Mouse (Mus musculus): ENCODE measurements around the gene Hsd17b3. TPM values are rescaled to one million over a fixed set of nuclear protein-coding genes. Genes with fewer than 3 reads are reported as not detected.
A peak's percentile ranks its signal among the peaks of the same experiment; 100 is the strongest.

The Hsd17b3 gene
- not detected in 2 replicates for polyA plus RNA-seq (2015; fragmentation: Nextera tagmentation; extraction: Ambion mirVana)

DNA sequence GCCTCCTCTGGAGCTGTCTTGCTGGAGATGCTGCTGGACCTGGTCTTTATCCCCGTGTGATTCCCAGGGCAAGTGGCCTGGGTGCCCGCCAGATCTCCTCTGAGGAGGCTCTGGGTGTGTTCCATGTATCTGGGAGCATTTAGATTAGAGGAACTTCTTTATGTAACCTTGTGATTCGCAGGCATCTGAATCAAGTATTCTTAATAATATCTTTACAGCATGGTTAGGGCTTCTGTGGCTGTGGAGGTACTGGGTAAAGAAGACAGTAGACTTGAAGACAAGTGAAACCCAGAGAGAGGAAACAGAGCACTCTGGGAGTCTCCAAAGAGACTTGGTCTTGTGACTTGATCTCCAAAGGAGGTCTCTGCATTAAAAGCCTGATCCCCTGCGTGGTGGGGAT lies at the start of gene Hsd17b3:
Gene Hsd17b3 (minus strand): TSS at position 101 of the 400 bp plus-strand sequence.
- no peak for ATAC-seq (ENCODE audit: insufficient number of reproducible peaks, insufficient read depth, low FRiP score, low TSS enrichment, low read depth)
- peaks cover 8% of the 10 kb centered on the region for H3K4me1 ChIP-seq
- no peaks in the 10 kb centered on the region for H3K27me3 ChIP-seq
- no peak within 1 kb of the TSS for H3K4me3 ChIP-seq
- no peak within 1 kb of the TSS for H3K4me2 ChIP-seq
- 81% methylated on average over 4 of the region's 4 CpGs for WGBS
- H3K27ac ChIP-seq: no peak within 1 kb of the TSS
- no peaks in the 10 kb centered on the region for H3K9me3 ChIP-seq
- H3K36me3 ChIP-seq: no peaks in the 10 kb centered on the region
- no peak within 1 kb of the TSS for H3K9ac ChIP-seq

DNA sequence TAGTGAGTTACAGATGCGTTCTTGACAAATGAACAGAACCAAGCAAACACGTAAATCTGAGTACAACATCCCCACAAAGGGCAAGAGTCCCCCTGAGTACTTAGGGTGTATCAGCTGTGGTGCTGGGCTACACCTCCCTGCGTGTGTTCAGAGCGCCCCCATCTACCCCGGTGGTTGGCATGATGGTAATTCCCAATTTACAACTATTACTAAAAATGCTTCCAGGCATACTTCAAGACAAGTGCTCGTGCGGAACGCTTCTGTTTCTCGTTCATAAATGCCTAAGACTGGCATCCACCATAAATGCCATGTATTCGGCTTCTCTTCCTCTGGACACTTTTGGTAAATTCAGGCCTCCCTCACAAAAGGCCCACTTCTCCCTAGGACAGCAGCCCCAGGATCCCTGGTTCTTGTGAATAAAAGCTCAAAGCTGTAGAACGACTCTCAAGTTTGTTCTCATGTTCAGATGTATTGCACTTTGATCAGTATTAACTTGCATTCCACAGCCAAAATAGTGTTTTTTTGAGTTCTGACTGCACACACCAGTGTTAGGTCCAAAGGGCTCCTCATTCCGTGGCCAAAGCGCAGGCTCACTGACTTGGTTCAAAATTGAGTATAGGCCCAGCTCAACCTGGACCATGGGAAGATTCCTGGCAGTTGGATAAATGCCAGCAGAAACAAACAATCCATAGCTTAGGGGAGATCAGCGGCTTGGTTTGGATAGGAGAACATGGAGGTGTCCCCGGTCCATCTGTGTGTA lies 40.8 kb upstream of the Hsd17b3 start:
- no peaks in the 10 kb centered on the region for H3K9me3 ChIP-seq
- no peaks in the 10 kb centered on the region for H3K27me3 ChIP-seq
- H3K4me3 ChIP-seq: peak overlapping the region; percentile 59
- peaks cover 13% of the 10 kb centered on the region; the same call in 1 of the 2 replicates for H3K4me1 ChIP-seq
- H3K4me2 ChIP-seq: peak overlapping the region; percentile 83
- H3K9ac ChIP-seq: peak overlapping the region; percentile 78
- H3K27ac ChIP-seq: 0 out of 2 replicates have a peak overlapping the region, but pooled peaks have one; percentile 69
- ATAC-seq (ENCODE audit: insufficient number of reproducible peaks, insufficient read depth, low FRiP score, low TSS enrichment, low read depth): no peak
- 31% methylated on average over 15 of the region's 15 CpGs for WGBS
- H3K36me3 ChIP-seq: peaks cover 11% of the 10 kb centered on the region

DNA sequence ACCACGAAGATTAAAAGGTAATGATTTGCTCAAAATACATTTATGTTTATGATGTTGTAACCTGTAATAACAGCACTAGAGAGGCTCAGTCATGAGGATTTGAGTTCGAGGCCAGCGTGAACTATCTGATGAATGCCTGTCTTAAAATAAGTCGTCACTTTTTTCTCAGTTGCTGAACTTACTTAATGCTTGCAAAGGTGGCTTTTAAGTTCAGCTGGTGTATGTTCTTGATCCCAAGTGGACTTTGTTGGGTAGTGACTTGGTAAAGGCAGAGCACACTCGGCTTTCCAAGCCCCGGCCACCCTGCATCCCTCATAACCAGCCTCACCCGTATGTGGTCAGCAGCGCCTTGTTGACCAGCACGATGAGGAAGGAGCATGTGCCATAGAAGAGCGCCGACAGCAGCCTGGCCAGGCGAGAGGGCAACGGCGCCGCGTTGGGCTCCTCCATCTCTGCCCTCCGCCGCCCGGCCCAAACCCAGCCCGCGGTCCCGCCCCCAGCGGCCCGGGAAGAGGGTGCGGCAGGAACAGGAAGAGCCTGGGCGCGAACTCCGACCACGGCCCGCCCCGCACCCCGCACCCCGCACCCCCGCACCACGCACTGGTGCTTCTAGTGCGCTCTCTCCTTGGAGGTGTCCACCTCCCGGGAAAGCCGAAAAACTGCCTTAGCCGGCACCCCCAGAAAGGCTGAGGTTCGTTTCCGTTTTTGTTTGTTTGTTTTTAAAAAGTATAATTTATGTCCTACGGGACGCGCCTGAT lies 40.0 kb upstream of the Hsd17b3 start, which contains the start of gene Slc35d2:
Gene Slc35d2 (minus strand): TSS at position 511 of the 758 bp plus-strand sequence.
- Histone ChIP-seq H3K4me1 (peaks cover 13% of the 10 kb centered on the region; the same call in 1 of the 2 replicates), H3K4me2 (peak within 1 kb of the TSS; percentile 83), H3K4me3 (peak within 1 kb of the TSS; percentile 59), H3K27ac (peak within 1 kb of the TSS; percentile 69), H3K9ac (peak within 1 kb of the TSS; percentile 78), H3K36me3 (peaks cover 4% of the 10 kb centered on the region; the same call in 1 of the 2 replicates), H3K9me3 (no peaks in the 10 kb centered on the region), H3K27me3 (no peaks in the 10 kb centered on the region)
- WGBS: 6% methylated on average over 44 of the region's 44 CpGs
- peak; percentile 70 for ATAC-seq (ENCODE audit: insufficient number of reproducible peaks, insufficient read depth, low FRiP score, low TSS enrichment, low read depth)

DNA sequence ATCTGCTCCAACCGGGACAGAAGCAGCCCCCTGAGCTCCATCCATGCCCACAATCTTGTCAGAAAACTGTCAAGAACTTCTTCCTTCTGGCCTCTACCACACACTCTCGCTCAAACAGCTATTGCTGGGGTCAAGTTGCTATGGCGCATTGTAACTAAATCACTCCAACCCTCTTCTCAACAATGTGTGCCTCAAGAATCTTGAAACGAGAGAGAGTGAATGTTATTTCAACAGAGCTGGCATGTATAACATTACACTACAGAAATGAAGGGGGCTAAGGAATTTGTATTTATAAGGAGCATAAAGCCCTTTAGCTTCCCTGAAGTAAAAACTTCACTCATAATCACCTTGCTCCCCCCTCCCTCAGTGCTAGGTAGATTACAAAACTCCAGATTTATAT lies 37.3 kb upstream of the Hsd17b3 start:
- WGBS: 53% methylated on average over 4 of the region's 4 CpGs
- no peak overlapping the region for H3K4me3 ChIP-seq
- H3K27ac ChIP-seq: no peak overlapping the region
- H3K36me3 ChIP-seq: no peaks in the 10 kb centered on the region
- H3K4me2 ChIP-seq: no peak overlapping the region
- ATAC-seq (ENCODE audit: insufficient number of reproducible peaks, insufficient read depth, low FRiP score, low TSS enrichment, low read depth): no peak
- H3K27me3 ChIP-seq: no peaks in the 10 kb centered on the region
- H3K9ac ChIP-seq: no peak overlapping the region
- peaks cover 13% of the 10 kb centered on the region; the same call in 1 of the 2 replicates for H3K4me1 ChIP-seq
- peaks cover 7% of the 10 kb centered on the region; the same call in 1 of the 2 replicates for H3K9me3 ChIP-seq

DNA sequence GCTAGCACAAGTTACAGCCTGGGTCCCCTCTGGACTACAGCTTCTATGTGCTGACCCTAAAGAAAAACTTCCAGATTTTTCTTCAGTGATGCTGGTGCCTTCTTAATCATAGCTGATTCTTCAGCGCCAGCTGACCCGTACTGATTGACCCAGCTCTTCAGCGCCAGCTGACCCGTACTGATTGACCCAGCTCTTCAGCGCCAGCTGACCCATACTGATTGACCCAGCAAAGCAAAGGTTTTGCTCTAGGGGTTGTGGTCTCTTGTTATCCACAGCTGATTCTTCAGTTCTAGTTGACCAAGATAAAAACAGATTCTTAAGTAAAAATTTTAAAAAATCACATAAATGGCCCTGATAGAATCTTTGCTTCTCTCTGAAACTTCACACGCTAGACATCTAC lies 35.9 kb upstream of the Hsd17b3 start:
- WGBS: 92% methylated on average over 6 of the region's 6 CpGs
- no peak for ATAC-seq (ENCODE audit: insufficient number of reproducible peaks, insufficient read depth, low FRiP score, low TSS enrichment, low read depth)
- no peaks in the 10 kb centered on the region for H3K27me3 ChIP-seq

DNA sequence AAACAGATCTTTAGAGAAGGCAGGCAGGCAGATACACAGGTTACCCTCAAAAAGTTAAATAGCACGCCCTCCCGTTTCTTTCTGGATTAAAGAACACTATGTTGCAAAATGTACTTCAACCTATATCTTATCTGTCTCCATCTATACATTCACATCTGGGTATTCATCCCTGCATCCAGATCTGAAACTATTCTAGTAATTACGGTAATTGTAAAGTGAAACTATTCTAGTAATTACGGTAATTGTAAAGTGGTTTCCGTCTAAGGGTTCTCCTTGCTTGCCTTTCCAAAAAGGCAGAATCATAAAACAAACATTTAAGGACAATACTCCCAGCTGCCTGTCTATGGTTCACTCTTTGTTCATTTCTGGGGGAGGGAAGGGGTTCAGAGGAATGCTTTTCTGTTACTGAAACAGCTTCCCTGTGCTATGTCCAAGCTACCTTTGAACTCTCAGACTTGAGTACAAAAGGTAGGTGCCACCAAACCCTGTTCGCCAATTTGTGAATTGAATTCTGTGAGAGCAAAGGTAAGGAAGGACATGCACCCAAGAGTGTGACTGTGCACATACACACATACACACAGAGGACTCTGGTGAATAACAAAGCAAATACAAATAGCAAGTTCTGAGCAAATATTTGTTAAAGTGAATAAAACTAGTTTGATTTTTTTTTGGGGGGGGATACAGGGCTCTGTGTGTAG lies 34.6 kb upstream of the Hsd17b3 start:
- no peaks in the 10 kb centered on the region for H3K27me3 ChIP-seq
- no peak overlapping the region for H3K4me2 ChIP-seq
- ATAC-seq (ENCODE audit: insufficient number of reproducible peaks, insufficient read depth, low FRiP score, low TSS enrichment, low read depth): no peak
- 31% methylated on average over 6 of the region's 6 CpGs for WGBS
- H3K27ac ChIP-seq: no peak overlapping the region
- H3K4me3 ChIP-seq: no peak overlapping the region
- H3K4me1 ChIP-seq: peaks cover 9% of the 10 kb centered on the region; the same call in 1 of the 2 replicates
- peaks cover 7% of the 10 kb centered on the region; the same call in 1 of the 2 replicates for H3K9me3 ChIP-seq
- H3K36me3 ChIP-seq: no peaks in the 10 kb centered on the region
- H3K9ac ChIP-seq: no peak overlapping the region

More for the DNA sequence above, 35.9 kb upstream of the Hsd17b3 start:
- no peak overlapping the region for H3K9ac ChIP-seq
- H3K4me1 ChIP-seq: peaks cover 13% of the 10 kb centered on the region; the same call in 1 of the 2 replicates
- H3K27ac ChIP-seq: no peak overlapping the region
- no peak overlapping the region for H3K4me3 ChIP-seq
- no peaks in the 10 kb centered on the region for H3K36me3 ChIP-seq
- peaks cover 7% of the 10 kb centered on the region; the same call in 1 of the 2 replicates for H3K9me3 ChIP-seq
- no peak overlapping the region for H3K4me2 ChIP-seq

DNA sequence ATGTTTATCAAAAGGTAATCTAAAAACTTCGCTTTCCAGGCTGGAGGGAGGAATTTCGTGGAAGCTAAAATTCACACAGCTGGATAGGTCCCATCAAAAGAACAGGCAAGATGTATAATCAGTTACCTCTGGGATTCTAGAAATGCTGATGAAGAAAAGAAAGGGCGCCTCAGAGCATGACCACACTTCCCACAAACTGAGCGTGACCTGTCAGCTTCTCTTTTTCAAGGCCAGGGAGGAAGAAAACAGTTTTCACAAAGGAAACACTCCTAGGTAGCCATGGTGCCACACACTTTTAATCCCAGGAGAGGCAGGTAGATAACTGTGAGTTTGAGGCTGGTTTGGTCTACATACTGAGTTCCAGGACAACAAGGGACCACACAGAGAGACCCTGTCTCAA lies 31.7 kb upstream of the Hsd17b3 start:
- ATAC-seq (ENCODE audit: insufficient number of reproducible peaks, insufficient read depth, low FRiP score, low TSS enrichment, low read depth): no peak
- 53% methylated on average over 4 of the region's 4 CpGs for WGBS
- no peak overlapping the region for H3K9ac ChIP-seq

DNA sequence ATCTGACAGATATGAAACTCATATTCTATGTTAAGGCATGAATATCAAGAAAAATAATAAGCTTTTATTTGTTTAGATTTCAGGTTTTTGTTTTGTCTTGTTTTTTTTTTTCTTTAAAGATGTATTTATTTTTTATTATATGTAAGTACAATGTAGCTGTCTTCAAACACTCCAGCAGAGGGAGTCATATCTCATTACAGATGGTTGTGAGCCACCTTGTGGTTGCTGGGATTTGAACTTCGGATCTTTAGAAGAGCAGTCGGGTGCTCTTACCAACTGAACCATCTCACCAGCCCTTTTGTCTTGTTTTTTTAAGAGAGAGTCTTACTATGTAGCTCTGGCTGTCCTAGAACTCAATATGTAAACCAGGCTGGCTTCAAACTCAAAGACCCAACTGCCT lies 28.4 kb upstream of the Hsd17b3 start:
- Histone ChIP-seq H3K9ac (no peak overlapping the region), H3K27me3 (no peaks in the 10 kb centered on the region), H3K4me1 (no peaks in the 10 kb centered on the region), H3K27ac (no peak overlapping the region), H3K36me3 (no peaks in the 10 kb centered on the region), H3K4me2 (no peak overlapping the region), H3K9me3 (no peaks in the 10 kb centered on the region), H3K4me3 (no peak overlapping the region)
- ATAC-seq (ENCODE audit: insufficient number of reproducible peaks, insufficient read depth, low FRiP score, low TSS enrichment, low read depth): no peak
- WGBS: 56% methylated on average over 2 of the region's 2 CpGs

More for the DNA sequence above, 31.7 kb upstream of the Hsd17b3 start:
- no peak overlapping the region for H3K4me3 ChIP-seq
- H3K27me3 ChIP-seq: no peaks in the 10 kb centered on the region
- H3K27ac ChIP-seq: no peak overlapping the region
- no peak overlapping the region for H3K4me2 ChIP-seq
- peaks cover 7% of the 10 kb centered on the region; the same call in 1 of the 2 replicates for H3K9me3 ChIP-seq
- no peaks in the 10 kb centered on the region for H3K4me1 ChIP-seq
- H3K36me3 ChIP-seq: no peaks in the 10 kb centered on the region

DNA sequence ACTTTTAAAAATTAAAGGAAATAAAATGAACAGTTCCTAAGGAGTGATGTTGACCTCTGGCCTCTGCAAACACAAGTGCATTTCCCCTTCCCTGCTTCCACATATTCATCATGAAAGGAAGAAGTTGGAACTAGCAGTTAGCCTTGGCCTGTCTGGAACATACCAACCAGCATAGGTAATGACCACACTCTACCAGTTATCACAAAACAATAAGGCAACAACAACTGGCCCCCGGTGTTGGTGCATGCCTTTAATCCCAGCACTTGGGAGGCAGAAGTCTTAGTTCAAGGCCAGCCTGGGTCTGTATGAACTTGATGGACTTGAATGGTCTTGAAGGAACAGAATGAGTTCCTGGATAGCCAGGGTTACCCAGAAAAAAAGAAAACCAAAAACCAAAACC lies 21.4 kb upstream of the Hsd17b3 start:
- H3K9me3 ChIP-seq: no peaks in the 10 kb centered on the region
- H3K4me2 ChIP-seq: no peak overlapping the region
- H3K27ac ChIP-seq: no peak overlapping the region
- no peak overlapping the region for H3K9ac ChIP-seq
- H3K27me3 ChIP-seq: no peaks in the 10 kb centered on the region
- no peaks in the 10 kb centered on the region for H3K36me3 ChIP-seq
- peaks cover 7% of the 10 kb centered on the region; the same call in 1 of the 2 replicates for H3K4me1 ChIP-seq
- 92% methylated on average over 1 of the region's 1 CpGs for WGBS
- H3K4me3 ChIP-seq: no peak overlapping the region
- no peak for ATAC-seq (ENCODE audit: insufficient number of reproducible peaks, insufficient read depth, low FRiP score, low TSS enrichment, low read depth)

DNA sequence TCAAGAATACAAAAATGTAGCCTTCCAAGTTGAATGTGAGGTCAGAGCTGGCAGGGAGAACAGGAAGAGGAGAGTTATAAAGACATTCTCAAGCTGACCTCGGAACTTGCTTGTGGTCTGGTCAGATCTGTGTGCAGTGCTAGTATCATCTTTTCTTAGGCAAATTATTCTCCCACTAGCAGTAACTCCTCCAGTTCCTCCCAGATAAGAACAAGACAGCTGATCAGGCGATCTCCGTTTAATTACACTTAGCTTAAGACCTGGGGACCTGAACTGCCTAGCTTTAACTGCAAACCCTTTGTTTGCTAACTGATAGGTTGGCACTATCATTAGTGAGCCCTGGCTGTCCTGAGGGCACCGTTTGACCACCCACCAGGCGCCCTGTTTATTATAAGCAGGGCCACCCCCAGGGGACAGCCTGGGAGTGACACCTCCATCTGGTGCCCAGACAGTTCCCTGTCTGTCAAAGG lies 19.4 kb upstream of the Hsd17b3 start:
- H3K4me1 ChIP-seq: peaks cover 7% of the 10 kb centered on the region; the same call in 1 of the 2 replicates
- H3K9me3 ChIP-seq: no peaks in the 10 kb centered on the region
- H3K4me2 ChIP-seq: no peak overlapping the region
- no peaks in the 10 kb centered on the region for H3K27me3 ChIP-seq
- no peak overlapping the region for H3K27ac ChIP-seq
- no peak overlapping the region for H3K4me3 ChIP-seq
- no peak overlapping the region for H3K9ac ChIP-seq
- WGBS: 10% methylated on average over 5 of the region's 5 CpGs
- H3K36me3 ChIP-seq: no peaks in the 10 kb centered on the region
- ATAC-seq (ENCODE audit: insufficient number of reproducible peaks, insufficient read depth, low FRiP score, low TSS enrichment, low read depth): no peak

DNA sequence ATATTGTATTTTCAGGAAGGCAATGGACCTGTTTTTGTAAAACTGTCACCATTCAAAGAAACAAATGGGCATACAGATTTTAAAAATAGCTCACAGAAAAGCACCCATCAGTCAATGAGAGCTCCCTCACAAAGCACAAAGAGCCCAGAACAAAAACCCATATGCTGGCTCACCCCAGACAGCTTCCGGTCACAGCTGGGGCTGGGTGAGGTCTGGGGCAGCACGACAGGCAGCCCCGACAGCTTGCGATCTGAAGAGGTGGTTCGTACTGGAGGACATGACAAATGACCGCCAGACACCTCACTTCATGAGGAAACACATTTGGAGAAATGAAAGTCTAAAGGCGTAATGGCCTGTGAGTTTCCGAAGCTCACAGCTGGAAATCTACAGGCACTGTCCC lies 18.5 kb upstream of the Hsd17b3 start:
- Histone ChIP-seq H3K4me2 (no peak overlapping the region), H3K4me1 (peaks cover 7% of the 10 kb centered on the region; the same call in 1 of the 2 replicates), H3K27ac (no peak overlapping the region), H3K27me3 (no peaks in the 10 kb centered on the region), H3K9ac (no peak overlapping the region), H3K36me3 (no peaks in the 10 kb centered on the region), H3K9me3 (no peaks in the 10 kb centered on the region), H3K4me3 (no peak overlapping the region)
- no peak for ATAC-seq (ENCODE audit: insufficient number of reproducible peaks, insufficient read depth, low FRiP score, low TSS enrichment, low read depth)
- 28% methylated on average over 8 of the region's 8 CpGs for WGBS
